Mouse (Mus musculus) testis, postnatal 10 days (tissue): ENCODE data around the gene Prpf38b.
"Not testable (repeated sequence)": the region's sequence is repeated elsewhere in the genome, so short reads cannot be mapped to it uniquely, and the experiment has no call there.

Source experiments
- DNase-seq: peaks from one replicate; pipeline ENCODE4 v3.0.0; 2021; ENCODE audit warnings: low spot score

The Prpf38b gene

DNA sequence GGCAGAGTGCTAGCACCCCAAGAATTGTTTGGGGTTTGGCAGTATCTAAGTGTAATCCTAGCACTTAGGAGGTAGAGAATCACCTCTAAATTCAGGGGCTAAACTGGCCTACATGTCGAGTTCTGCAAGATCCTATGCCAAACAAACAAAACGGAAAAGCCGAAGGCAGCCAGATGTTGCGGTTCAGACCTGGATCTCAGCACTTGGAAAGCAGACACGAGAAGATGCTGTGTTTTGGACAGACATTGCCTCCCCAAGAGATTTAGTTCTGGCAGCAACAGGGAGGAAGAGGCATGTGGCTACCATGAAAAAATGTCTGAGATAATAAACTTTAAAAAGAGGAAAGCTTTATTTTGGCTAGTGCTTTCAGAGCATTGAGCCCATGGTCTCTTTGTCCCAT lies 10.8 kb downstream of the Prpf38b start:
- no peak for DNase-seq

DNA sequence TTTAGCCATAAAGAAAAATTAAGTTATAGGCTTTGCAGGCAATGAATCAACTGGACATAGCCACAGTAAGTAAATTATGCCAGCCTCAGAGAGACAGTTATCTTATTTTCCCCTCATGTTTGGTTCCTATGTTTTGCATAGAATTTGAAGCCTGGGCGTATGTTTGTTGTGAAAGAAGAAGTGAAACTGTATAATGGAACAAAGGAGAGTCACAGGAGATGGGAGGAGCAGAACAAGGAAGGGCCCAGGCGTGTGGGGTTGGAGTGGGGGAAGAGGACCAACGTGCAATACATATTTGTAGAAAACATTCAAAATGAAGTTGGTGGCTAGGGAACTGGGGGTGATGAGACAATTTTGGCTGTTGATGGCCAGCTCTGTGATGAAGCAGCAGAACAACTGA lies 11.4 kb downstream of the Prpf38b start:
- DNase-seq: no peak

DNA sequence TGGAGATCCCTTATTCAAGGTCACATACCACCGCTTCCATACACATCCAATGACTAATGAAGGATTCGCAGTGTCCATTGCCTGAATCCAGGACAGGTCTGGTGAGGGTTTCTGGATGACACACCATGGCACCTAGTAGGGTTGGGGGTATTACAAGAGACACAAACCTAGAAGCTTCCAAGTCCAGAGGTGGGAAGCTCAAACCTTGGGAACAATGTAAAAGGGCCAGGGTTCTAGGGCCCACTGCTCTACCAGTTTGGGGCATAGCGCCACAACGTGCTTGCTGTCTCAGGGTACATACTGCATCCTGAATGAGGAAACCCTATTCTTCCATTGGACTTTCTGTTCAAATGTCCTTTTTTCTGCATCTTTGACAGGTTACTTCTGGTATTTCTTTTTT lies 12.9 kb downstream of the Prpf38b start:
- no peak for DNase-seq

DNA sequence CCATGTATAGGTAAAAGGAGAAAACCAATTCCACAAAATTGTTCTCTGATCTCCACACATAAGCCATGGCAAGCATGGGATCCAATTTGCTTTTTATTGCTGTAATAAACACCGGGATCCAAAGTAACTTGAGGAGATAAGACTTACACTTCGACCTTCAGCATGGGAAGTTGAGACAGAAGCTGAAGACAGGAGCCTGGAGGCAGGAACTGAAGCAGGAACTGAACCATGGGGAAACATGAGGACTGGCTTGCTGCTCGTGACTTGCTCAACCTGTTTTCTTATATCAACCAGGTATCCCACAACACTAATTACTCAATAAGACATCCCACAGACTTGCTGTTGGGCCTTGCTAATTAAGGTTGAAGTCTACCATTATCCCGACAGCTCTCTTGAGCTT lies 18.6 kb downstream of the Prpf38b start:
- DNase-seq: no peak

DNA sequence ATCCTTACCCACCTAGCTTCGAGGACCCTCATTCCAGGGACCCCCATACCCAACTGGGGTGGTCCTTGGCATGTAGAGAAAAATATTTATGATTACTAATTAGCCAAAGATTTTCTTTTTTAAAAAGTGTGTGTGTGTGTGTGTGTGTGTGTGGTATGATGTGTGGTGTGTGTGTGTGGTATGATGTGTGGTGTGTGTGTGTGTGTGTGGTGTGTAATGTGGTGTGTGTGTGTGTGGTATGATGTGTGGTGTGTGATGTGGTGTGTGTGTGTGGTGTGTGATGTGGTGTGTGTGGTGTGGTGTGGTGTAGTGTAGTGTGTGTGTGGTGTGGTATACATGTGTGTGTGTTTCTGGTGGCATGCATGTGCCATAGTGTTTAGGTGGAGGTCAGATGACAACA lies 19.4 kb downstream of the Prpf38b start:
- no peak for DNase-seq

DNA sequence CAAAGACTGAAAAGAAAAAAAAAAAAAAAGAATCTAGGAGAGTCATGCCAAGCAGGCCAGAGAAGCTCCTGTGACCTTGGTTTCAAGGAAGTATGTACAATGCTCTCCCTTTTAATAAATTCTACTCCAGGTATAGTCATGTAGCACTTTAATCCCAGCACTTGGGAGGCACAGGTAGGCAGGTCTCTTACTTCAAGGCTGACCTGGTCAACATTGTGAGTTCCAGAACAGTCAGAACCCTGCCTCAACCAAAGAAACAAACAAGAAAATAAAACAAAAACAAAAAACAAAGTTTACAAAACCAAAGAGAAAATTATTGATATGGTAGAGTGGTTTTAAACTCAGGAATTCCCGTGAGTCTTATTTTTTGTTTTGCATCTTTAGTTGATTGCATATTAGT lies 21.6 kb downstream of the Prpf38b start, which contains the start of gene Fndc7:
Fndc7 (minus strand) TSS at position 101 of the 400 bp plus-strand sequence.
- no peak for DNase-seq

DNA sequence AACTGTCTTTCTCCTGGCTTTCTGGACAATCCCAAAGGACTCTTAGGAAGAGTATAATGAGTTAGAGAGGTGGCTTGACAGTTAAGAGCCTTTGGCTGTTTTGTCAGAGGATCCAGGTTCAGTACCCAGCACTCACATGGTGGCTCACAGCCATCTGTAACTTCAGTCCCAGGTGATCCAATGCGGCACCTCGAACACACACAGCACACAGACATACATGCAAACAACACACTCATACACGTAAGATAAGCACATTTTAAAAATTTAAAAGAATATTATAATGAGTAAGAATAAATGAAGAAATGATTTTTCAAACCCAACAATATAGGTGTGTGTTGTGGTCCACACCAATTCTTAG lies 23.9 kb downstream of the Prpf38b start:
- no peak for DNase-seq

DNA sequence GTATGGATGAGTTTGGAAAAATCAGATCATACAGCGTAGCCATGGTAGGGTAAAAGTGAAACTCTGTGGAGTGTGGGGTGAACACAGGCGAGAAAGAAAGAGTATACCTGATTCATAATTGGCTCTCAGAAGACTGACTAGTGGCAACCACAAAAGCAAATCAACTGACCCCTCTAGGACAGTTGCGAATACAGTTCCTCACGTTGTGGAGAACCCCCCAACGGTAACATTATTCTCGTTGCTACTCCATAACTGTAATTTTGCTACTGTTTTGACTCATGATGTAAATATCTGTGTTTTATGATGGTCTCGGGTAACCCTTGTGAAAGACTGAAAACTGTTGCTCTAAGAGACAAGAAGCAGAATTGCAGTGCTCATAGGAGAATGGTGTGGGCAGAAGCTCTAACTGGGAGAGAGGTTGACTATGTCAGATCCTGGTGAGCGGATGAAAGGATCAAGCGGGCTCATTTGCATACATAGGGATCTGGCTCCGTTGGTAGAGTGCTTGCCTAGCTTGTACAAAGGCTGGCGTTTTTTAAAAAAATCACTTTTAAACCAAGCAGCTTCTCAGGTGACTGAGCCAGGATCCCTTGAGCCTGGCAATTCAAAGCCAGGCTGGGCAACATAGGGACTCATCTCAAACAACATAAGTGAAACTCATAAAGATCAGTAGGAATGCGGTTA lies 24.5 kb downstream of the Prpf38b start:
- no peak for DNase-seq

DNA sequence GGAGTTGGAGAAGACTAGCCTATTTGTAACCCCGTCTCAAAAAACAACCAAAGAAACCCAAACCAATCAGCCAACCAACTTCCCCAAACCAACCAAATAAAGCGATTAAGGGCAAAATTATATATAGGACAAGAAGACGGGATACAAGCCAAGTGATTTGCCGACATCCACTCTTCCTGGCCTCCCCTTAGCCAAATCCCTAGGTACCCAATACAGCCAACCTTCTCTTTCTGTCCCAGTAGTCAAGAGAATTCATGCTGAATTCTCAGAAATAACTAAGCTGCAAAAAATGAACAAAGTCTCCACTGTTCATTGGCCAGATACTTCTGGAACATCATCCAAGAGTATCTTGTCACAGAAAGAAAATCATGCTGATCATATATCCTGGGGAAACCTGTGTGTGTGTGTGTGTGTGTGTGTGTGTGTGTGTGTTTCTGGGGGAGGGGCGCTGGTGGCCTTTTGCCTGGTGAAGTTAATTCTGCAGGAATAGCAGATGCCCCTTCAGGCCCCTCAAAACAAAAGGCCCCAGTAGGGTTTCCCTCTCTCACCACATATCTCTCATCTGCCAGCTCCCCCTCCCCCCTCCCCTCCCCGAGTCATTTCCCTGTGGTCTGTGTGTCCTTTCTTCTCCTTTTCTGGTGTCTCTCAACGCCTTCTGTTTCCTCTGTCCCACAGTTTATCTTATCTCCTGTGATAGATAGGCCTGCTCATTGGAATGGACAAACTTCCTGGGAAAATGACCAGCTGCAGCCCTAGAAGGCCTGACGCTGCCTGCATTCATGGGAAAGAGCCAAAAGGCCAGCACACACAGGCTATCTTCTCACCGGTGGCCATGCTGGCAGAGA lies 25.6 kb downstream of the Prpf38b start:
- peak; percentile 56 for DNase-seq

DNA sequence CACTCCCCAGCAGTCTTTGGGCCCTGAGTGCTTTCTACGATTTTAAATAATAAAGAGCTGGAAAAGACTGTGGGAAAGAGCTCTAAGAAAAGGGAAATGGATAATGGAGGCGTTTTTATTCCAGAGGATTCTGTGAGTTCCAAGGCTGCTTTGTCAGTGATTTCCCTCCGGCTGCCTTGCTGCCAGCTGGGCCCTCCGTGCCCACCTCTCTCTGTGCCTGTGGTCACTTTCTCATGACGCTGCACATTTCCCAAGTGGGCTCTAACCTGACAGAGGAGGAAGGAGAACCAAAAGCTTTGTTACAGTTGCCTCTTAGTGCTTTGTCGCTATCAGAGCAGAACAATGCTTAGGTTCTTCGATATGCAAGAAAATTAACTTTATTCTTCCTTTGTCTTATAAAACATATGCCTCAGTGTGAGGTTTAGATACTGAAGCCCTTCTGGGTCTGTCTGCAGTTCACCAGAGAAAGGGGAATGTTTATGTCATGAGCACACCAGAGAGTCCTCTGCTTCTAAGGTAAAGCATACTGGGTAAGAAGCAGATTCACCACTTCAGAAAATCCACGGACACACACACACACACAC lies 26.7 kb downstream of the Prpf38b start:
- no peak for DNase-seq

DNA sequence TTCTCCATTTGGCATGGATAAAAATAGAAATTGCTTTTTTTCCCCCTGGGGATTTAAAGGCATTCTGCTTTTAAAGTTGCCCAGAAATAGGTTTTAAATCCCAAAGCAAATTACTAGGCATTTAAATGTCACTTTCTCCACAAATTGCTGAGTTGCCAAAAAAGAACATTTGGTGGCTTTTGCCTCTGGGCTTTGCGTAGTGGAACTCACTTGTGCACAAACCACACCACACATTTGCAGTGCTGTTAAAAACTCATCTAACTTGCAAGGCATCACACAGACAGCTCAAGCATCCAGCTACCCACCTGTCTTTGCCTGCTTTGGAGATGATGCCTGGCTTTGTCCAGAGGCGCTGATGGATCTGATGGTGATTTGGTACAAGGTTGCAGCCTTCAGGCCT lies 28.5 kb downstream of the Prpf38b start:
- DNase-seq: no peak

DNA sequence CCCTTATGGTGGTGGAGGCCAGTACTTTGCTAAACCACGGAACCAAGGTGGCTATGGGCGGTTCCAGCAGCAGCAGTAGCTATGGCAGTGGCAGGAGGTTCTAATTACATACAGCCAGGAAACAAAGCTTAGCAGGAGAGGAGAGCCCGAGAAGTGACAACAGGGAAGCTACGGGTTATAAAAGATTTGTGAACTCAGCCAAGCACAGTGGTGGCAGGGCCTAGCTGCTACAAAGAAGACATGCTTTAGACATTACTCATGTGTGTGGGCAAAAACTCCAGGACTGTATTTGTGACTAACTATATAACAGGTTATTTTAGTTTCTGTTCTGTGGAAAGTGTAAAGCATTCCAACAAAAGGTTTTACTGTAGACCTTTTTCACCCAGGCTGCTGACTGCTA lies 29.7 kb downstream of the Prpf38b start:
- DNase-seq: not testable (repeated sequence)

DNA sequence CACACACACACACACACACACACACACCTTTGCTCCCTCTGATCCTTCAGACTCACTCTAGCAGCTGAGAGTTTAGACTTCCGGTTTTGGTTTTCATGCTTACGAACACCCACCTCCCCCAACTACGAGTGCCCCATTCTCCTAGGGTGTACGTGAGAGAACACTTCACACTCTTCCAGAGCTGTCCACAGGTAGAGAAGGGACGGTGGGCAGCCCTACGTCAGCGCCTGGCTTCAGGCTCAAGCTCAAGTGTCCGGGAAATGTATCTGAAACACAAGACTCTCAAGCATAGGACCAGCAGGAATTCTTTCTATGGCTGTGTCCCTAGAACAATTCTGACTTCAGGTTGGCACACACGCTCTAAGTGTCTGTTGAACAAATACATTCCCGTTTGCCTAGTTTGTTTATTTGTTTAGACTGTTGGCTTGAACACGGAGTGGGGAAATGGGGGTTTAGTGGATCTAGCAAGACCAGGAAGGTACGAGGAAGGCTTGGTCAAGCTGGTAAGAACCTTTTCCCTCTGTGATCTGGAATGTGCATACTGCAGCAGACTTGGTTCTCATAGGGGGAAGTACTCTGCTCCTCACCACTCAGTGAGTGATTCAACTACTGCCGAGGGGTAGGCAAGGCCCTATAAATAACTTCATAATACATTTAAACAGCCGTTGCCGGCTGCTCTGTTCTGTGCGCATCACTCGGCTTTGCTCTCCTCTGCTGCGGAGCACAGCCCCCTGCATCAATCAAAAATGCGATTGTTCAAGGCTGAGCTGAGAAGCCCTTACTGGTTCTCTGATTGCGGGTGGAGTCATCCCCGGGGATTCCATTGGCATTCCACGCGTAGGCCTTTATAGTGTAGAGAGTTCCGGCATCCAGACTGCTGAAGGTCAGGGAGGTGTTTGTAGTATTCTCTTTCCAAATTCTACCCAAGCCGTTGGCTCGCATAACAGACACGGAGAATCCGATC lies 30.7 kb downstream of the Prpf38b start:
- peak; percentile 49 for DNase-seq

DNA sequence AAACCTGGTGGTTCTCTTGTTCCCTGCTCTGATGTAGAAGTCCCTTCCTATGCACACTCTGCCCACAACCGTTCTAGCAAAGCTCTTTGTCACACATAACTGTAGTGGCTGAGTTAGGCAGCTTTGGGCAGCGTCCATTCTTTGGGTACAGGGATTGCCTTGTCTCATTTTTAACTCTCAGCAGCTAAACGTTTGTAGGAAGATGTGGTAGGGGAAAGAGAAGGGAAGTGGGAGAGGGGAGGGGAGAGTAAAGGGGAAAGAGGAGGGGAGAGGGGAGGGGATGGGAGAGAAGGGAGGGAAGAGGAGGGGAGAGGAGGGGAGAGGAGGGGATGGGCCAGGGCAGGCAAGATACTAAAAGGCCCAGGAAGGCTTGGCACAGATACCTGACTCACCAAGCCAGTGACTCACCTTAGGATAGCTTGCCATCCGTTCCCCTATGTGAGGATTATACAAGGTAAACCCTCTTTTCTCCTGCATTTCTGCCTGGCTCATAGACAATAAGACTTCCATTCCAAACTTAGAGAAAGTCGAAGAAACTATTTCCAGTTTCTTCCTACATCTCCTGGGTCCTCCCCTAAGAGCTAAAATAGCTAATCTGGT lies 31.6 kb downstream of the Prpf38b start:
- no peak for DNase-seq

DNA sequence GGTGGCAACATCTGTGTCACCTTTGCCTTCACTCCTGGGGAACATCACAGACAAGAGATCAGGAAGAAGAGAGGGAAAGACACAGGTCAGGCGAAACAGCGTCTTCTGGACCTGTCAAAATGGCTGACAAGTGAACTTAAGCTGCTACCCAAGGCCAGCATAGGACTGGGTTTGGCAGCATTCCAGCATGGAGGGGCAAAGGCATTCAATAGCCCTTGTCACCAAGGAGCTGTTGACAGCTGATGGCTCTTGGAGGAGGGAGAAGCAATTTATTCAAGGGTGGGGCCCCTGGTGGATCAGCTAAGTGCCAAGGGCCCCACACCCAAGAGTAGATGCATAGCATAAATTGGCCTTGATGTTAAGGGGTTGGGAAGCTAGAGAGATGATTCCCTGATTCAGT lies 32.4 kb downstream of the Prpf38b start:
- peak; percentile 52 for DNase-seq

DNA sequence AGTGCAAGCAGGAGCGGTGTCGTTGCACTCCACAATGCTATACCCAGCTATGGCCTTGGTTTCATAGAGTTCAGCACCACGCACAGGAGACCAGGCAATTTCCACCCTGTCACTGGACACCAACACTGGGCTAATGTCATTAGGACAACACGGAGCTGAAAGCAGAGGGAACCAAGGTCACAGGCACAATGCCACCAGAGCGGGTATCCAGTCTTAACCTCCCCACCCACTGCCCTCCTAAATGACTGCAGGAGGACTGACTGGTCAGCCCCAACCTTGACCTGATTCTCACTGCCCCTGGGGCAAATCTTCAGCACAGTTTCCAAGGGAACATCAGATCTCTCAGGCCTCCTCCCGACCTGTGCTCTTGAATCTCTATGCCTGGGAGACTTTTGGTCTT lies 40.9 kb downstream of the Prpf38b start:
- DNase-seq: no peak

DNA sequence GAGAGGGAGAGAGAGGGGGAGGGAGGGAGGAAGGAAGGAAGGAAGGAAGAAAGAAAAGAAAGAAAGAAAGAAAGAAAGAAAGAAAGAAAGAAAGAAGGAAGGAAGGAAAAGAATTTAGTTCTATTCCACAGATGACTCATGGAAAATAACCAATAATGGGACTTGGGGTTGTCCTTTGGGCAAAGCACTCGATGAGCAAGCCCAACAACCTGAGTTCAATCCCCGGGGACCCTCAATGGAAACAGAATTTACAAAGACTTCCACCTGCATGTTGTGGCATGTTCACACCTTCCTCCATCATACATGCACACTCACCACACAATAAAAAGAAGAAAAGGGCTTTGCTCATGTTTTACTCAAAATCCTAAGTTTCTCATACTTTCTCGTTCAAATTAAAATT lies 44.1 kb downstream of the Prpf38b start:
- DNase-seq: no peak

DNA sequence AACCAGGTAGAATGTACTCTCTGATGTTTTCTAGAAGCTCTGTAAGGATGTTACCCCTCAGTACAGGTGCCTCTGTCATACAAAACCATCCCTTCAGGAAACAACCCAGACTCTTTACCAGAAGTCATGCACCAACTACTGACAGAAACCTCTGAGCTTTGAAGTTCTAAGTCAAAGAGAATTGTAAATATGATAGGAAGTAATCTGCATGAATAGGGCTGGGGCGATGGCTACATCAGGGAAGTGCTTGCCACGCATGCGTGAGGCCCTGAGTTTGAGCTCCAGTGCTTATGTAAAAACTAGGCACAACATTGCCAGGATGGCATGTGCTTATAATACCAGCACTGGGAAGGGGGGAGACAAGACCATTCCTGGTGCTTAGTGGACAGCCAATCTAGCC lies 45.9 kb downstream of the Prpf38b start:
- DNase-seq: no peak

DNA sequence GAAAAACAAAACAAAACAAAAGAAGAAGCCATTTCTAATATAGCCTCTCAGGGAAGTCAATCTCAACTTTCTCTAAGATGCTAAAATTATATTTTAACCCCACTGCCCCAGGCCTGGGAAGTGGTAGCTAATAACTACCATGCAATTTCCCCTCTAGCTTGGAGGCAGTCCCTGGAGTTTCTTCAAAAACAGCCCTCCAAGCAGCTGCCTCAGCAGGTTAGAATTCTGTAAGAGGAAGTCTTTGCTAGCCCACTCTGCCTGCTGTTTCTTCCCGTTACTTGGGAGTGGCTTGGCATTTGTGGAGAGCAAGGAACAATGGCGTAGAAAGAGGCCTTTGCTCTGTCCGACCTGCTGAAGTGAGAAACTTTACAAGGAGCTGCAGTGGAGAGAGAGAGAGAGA lies 46.4 kb downstream of the Prpf38b start:
- DNase-seq: no peak

DNA sequence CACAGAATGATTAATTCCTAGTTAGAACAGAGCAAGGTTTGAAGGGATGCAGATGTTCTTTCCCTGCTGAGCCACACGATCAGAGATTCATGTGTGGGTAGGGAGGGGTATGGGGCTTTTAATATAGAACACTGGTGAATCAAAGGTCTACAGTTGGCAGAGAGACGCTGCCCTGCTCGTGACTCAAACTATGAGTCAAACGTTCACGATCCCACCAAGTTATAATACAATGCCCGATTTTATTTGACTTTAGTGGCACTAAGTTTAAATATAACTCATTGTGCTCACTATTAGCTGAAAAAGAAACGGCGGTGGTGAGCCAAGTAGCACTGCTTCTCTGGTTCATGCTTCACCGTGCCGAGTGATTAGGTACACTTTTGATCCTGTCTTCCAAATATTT lies 48.4 kb downstream of the Prpf38b start:
- no peak for DNase-seq

DNA sequence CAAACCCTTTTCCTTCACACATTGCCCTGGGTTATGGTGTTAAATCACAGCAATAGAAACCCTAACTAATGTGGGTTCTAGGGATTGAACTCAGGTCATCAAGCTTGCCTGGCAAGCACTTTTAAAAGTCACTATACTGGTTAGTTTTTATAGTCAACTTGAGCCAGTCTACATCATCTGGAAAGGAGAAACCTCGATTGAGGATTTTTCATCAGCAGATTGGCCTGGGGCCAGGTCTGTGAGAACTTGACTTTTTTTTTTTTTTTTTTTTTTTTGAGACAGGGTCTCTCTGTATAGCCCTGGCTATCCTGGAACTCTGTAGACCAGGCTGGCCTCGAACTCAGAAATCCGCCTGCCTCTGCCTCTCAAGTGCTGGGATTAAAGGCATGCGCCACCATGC lies 49.2 kb downstream of the Prpf38b start:
- DNase-seq: not testable (repeated sequence)

DNA sequence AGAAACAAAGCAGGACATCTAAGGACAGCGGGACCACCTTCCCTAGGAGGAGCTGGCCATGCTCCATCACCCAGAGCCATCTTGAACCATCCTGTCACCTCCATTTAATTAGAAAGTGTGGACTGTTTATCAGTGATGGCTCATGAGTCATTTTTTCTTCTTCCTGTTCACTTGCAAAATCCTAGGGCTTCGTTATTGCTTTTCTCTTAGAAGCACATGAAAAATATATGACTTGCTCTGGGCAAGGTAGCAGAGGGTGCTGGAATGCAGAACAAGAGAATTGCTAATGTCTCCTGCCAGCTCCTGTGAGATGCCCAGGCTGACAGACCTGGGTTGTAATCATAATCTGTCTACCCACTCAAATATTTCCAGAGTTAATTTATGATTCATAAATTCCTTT lies 50.7 kb downstream of the Prpf38b start:
- DNase-seq: no peak
